Mouse (Mus musculus) neural tube, embryonic 14.5 days (tissue): Measurements from ENCODE around the gene Dnah1. TPM values are rescaled to one million over a fixed set of nuclear protein-coding genes. Genes with fewer than 3 reads are reported as not detected.
A peak's percentile ranks its signal among the peaks of the same experiment; 100 is the strongest.

Source experiments
- ATAC-seq: fragments of 200-750 bp; cut with Nextera tagmentation; 2 replicates; pipeline ENCODE4 v1.8.0; 2017; ENCODE audit warnings: low read depth, mild to moderate bottlenecking, moderate TSS enrichment, moderate library complexity
- H3K27ac ChIP-seq: fragments of 300-500 bp; sonication (generic); 2 replicates; pipeline ENCODE4 v1.5.1; 2014; ENCODE audit warnings: low read depth, mild to moderate bottlenecking, control low read depth, low read length, moderate library complexity, mixed read lengths
- H3K27me3 ChIP-seq: fragments of 300-500 bp; sonication (generic); 2 replicates; pipeline ENCODE4 v1.6.1; 2014; ENCODE audit warnings: low read length; ENCODE audit not compliant: control insufficient read depth, insufficient read depth
- H3K36me3 ChIP-seq: fragments of 300-500 bp; sonication (generic); 2 replicates; pipeline ENCODE4 v1.6.1; 2014; ENCODE audit warnings: low read length, mixed read lengths; ENCODE audit not compliant: control insufficient read depth, insufficient read depth
- H3K4me1 ChIP-seq: fragments of 300-500 bp; sonication (generic); 2 replicates; pipeline ENCODE4 v1.6.1; 2014; ENCODE audit warnings: low read length; ENCODE audit not compliant: control insufficient read depth, insufficient read depth
- H3K4me2 ChIP-seq: fragments of 300-500 bp; sonication (generic); 2 replicates; pipeline ENCODE4 v1.6.1; 2014; ENCODE audit warnings: mild to moderate bottlenecking, low read depth, low read length, control low read depth
- H3K4me3 ChIP-seq: fragments of 300-500 bp; sonication (generic); 2 replicates; pipeline ENCODE4 v1.5.1; 2014; ENCODE audit warnings: low read depth, low read length, control low read depth, mixed read lengths
- H3K9ac ChIP-seq: fragments of 300-500 bp; sonication (generic); replicated peaks from 2 replicates; pipeline ENCODE4 v1.6.1; 2014; ENCODE audit warnings: low read depth, mild to moderate bottlenecking, control low read depth, low read length, mixed read lengths
- H3K9me3 ChIP-seq: fragments of 300-500 bp; sonication (generic); 2 replicates; pipeline ENCODE4 v1.6.1; 2016; ENCODE audit warnings: low read length; ENCODE audit not compliant: control insufficient read depth
- WGBS: fragments of 180-500 bp; shearing (Covaris S2); extraction: QIAGEN DNeasy Blood & Tissue Kit; methylation state at CpG from one replicate; pipeline ENCODE4 v1.1.7; 2014; 5-methylcytosine and 5-hydroxymethylcytosine counted together
- polyA plus RNA-seq: library from polyadenylated mRNA; unstranded; fragments of >200 nt; fragmentation: Nextera tagmentation; extraction: Ambion mirVana; gene quantifications from 2 replicates; pipeline ENCODE4 v1.2.1, GENCODE M21; 2014

The Dnah1 gene
- polyA plus RNA-seq, 1 experiment from 2014 or later: 4.0 TPM

GRCm38 (mm10) chr14:31251084-31251604 lies 72.6 kb downstream of the Dnah1 start, which contains the start of the genes Phf7 and Bap1:
TSS of gene Phf7 (minus strand) at chr14:31251317.
TSS of gene Bap1 (plus strand) at chr14:31251450.
- H3K4me1 ChIP-seq: peaks cover 12% of the 10 kb centered on the region; the same call in 1 of the 2 replicates
- WGBS: under 1% methylated on average over 47 of the region's 75 CpGs
- H3K4me2 ChIP-seq: peak within 1 kb of the TSS; percentile 72
- peaks cover 27% of the 10 kb centered on the region for H3K36me3 ChIP-seq
- no peaks in the 10 kb centered on the region for H3K27me3 ChIP-seq
- ATAC-seq: peak; percentile 93
- H3K27ac ChIP-seq: peak within 1 kb of the TSS; percentile 88
- no peaks in the 10 kb centered on the region for H3K9me3 ChIP-seq
- H3K4me3 ChIP-seq: peak within 1 kb of the TSS; percentile 64
- H3K9ac ChIP-seq: peak within 1 kb of the TSS; percentile 83

- peak; percentile 36 for ATAC-seq
- Histone ChIP-seq H3K4me1 (peaks cover 12% of the 10 kb centered on the region; the same call in 1 of the 2 replicates), H3K36me3 (peaks cover 20% of the 10 kb centered on the region), H3K27me3 (no peaks in the 10 kb centered on the region), H3K9ac (peak overlapping the region; percentile 83), H3K4me2 (peak overlapping the region; percentile 72), H3K4me3 (peak overlapping the region; percentile 64), H3K9me3 (no peaks in the 10 kb centered on the region), H3K27ac (peak overlapping the region; percentile 88)
- WGBS: 20% methylated on average over 38 of the region's 38 CpGs
These were observed 73.2 kb downstream of the Dnah1 start for GRCm38 (mm10) chr14:31250222-31251083.

- H3K4me2 ChIP-seq: no peak overlapping the region
- no peaks in the 10 kb centered on the region for H3K9me3 ChIP-seq
- H3K27ac ChIP-seq: no peak overlapping the region
- no peak for ATAC-seq
- no peak overlapping the region for H3K9ac ChIP-seq
- H3K36me3 ChIP-seq: peaks cover 1% of the 10 kb centered on the region; the same call in 1 of the 2 replicates
- peaks cover 12% of the 10 kb centered on the region; the same call in 1 of the 2 replicates for H3K4me1 ChIP-seq
- WGBS: 92% methylated on average over 6 of the region's 6 CpGs
- no peak overlapping the region for H3K4me3 ChIP-seq
- H3K27me3 ChIP-seq: no peaks in the 10 kb centered on the region
These were observed 75.3 kb downstream of the Dnah1 start for GRCm38 (mm10) chr14:31248396-31248795.

- Histone ChIP-seq H3K9me3 (no peaks in the 10 kb centered on the region), H3K4me1 (peaks cover 5% of the 10 kb centered on the region; the same call in 1 of the 2 replicates), H3K27ac (no peak overlapping the region), H3K4me3 (no peak overlapping the region), H3K4me2 (no peak overlapping the region), H3K27me3 (no peaks in the 10 kb centered on the region), H3K9ac (no peak overlapping the region), H3K36me3 (no peaks in the 10 kb centered on the region)
- WGBS: 87% methylated on average over 1 of the region's 1 CpGs
- ATAC-seq: no peak
These were observed 77.8 kb downstream of the Dnah1 start for GRCm38 (mm10) chr14:31245946-31246345.

- Histone ChIP-seq H3K4me1 (no peaks in the 10 kb centered on the region), H3K9ac (no peak overlapping the region), H3K36me3 (no peaks in the 10 kb centered on the region), H3K4me2 (no peak overlapping the region), H3K27me3 (no peaks in the 10 kb centered on the region), H3K9me3 (no peaks in the 10 kb centered on the region), H3K4me3 (no peak overlapping the region), H3K27ac (no peak overlapping the region)
- WGBS: 77% methylated on average over 1 of the region's 1 CpGs
- no peak for ATAC-seq
These were observed 78.9 kb downstream of the Dnah1 start for GRCm38 (mm10) chr14:31244777-31245176.

- no peaks in the 10 kb centered on the region for H3K36me3 ChIP-seq
- H3K27ac ChIP-seq: no peak overlapping the region
- no peaks in the 10 kb centered on the region for H3K4me1 ChIP-seq
- no peak overlapping the region for H3K4me3 ChIP-seq
- H3K9ac ChIP-seq: no peak overlapping the region
- WGBS: 81% methylated on average over 3 of the region's 3 CpGs
- no peaks in the 10 kb centered on the region for H3K27me3 ChIP-seq
- ATAC-seq: no peak
- H3K9me3 ChIP-seq: no peaks in the 10 kb centered on the region
- no peak overlapping the region for H3K4me2 ChIP-seq
These were observed 83.2 kb downstream of the Dnah1 start for GRCm38 (mm10) chr14:31240528-31240927.

- 86% methylated on average over 7 of the region's 7 CpGs for WGBS
- Histone ChIP-seq H3K36me3 (no peaks in the 10 kb centered on the region), H3K27ac (no peak overlapping the region), H3K4me2 (no peak overlapping the region), H3K4me1 (0 out of 2 replicates have a peak, but pooled peaks cover 3% of the 10 kb centered on the region), H3K9ac (no peak overlapping the region), H3K27me3 (no peaks in the 10 kb centered on the region), H3K4me3 (no peak overlapping the region), H3K9me3 (no peaks in the 10 kb centered on the region)
- ATAC-seq: no peak
These were observed 86.4 kb downstream of the Dnah1 start for GRCm38 (mm10) chr14:31237101-31237882.

- H3K4me3 ChIP-seq: no peak overlapping the region
- H3K27ac ChIP-seq: no peak overlapping the region
- H3K27me3 ChIP-seq: no peaks in the 10 kb centered on the region
- no peaks in the 10 kb centered on the region for H3K36me3 ChIP-seq
- ATAC-seq: peak; percentile 71
- H3K4me1 ChIP-seq: 0 out of 2 replicates have a peak, but pooled peaks cover 3% of the 10 kb centered on the region
- H3K9me3 ChIP-seq: no peaks in the 10 kb centered on the region
- H3K4me2 ChIP-seq: no peak overlapping the region
- 23% methylated on average over 11 of the region's 11 CpGs for WGBS
- 0 out of 2 replicates have a peak overlapping the region, but pooled peaks have one; percentile 2 for H3K9ac ChIP-seq
These were observed 89.6 kb downstream of the Dnah1 start for GRCm38 (mm10) chr14:31233996-31234591.
